Mouse (Mus musculus): ENCODE measurements around the gene Sost.

DNA sequence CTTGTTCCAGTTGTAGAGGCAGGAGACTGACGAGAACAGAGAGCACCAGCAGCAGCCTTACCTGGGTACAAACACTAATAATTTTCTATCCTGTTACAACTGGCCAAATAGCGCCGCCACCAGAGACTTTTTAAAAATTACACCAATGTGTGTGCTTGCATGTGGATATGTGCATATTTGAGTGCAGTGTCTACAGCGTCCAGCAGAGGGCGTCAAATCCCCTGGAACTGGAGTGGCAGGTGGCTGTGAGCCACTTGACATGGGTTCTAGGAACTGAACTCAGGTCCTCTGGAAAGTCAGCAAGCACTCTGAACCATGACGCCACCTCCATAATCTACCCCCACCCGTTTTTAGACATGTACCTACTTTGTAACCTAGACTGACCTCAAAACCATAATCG lies 37.4 kb upstream of the Sost start:
- TF ChIP-seq CTCF (IDR thresholded peaks at IDR 0.05; ENCODE audit: control insufficient read depth, insufficient read depth, low read length) (peak; percentile 18; the same call in 1 of the 2 replicates), POLR2A (IDR thresholded peaks at IDR 0.05; ENCODE audit: borderline replicate concordance, control insufficient read depth, low read depth, low read length) (no peak)
